Comparison of ENCODE assay signal across 9 mouse cellular contexts in the genomic region with DNA sequence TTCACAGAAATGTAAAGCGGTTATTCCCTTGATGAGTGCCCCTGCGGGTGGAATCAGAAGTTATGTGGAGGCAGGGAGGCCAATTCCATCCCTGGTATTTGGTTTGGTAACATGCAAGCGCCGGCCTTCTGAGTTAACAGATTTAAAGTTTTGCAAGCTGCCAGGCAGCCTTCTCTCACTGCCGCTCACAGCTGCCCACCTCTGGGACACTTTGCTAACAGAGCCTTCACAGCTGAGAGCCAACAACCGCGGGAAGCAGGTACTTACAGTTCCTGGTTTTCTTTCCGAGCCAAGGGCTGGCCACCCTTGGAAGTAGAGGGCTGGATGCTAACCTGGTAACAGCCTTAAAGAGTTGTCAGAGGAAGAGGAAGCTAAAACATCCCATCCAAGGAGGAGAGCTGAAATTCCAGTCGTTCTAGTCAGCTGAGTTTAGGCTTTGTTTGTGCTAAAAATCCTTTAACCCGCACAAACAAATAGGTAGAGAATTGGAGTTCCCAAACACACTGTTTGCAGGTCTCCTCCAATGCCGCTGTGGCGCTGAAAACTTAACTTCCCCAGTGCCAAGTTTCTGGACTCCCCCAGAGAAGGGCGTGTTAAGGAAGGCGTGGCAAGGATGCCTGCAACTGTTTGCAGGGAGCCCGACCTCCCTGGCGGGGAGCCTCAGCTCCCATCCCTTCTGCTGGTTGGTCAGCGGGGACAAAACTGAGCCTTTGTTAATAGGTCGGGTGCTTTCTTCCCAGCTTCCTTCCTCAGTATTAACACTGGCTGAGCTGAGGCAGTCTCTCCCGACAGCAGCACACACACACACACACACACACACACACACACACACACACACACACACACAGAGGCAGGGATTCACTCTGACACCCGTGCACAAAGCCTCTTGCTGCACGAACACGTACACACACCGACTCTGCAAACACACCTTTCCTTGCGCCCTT. TPM values are rescaled to one million over a fixed set of nuclear protein-coding genes. Genes with fewer than 3 reads are reported as not detected.
DNase-seq lines count a peak whose midpoint lies in the region; ATAC-seq and TF ChIP-seq lines count a peak whose summit lies in the region.
"Had no signal": no experiment of that assay in that cellular context is flagged by ENCODE, and none has a peak within 500 bp of the region (broad histone marks: within the 10 kb centered on the region; RNA-seq: fewer than 3 reads in every experiment).

TSS of gene Frem1 (minus strand) at position 706 of the 944 bp plus-strand sequence.

- H3K27ac ChIP-seq in hindbrain, embryonic 16.5 days (ENCODE audit: low read depth, low read length): no peak within 1 kb of the TSS
- peak within 1 kb of the TSS; percentile 77 for H3K27ac ChIP-seq in limb, embryonic 15.5 days
- H3K27ac ChIP-seq in midbrain, postnatal 0 days (ENCODE audit: low read depth, low read length): no peak within 1 kb of the TSS

- H3K9me3 ChIP-seq in hindbrain, embryonic 16.5 days (ENCODE audit: control insufficient read depth, low read length): no peaks in the 10 kb centered on the region
- H3K9me3 ChIP-seq in limb, embryonic 15.5 days: no peaks in the 10 kb centered on the region
- no peaks in the 10 kb centered on the region for H3K9me3 ChIP-seq in midbrain, postnatal 0 days (ENCODE audit: low read length)

- H3K27me3 ChIP-seq in hindbrain, embryonic 16.5 days (replicated peaks; ENCODE audit: control insufficient read depth, insufficient read depth, low read length): no peaks in the 10 kb centered on the region; the same call in 1 of the 2 replicates
- H3K27me3 ChIP-seq in limb, embryonic 15.5 days: no peaks in the 10 kb centered on the region
- H3K27me3 ChIP-seq in midbrain, postnatal 0 days (ENCODE audit: insufficient read depth, low read length): peaks cover 10% of the 10 kb centered on the region; the same call in 1 of the 2 replicates

- peak within 1 kb of the TSS; percentile 31 for H3K4me3 ChIP-seq in hindbrain, embryonic 16.5 days (ENCODE audit: low read length)
- H3K4me3 ChIP-seq in limb, embryonic 15.5 days: peak within 1 kb of the TSS; percentile 39
- H3K4me3 ChIP-seq in midbrain, postnatal 0 days (ENCODE audit: low read depth, low read length): peak within 1 kb of the TSS; percentile 27

- peak within 1 kb of the TSS; percentile 59 for H3K4me2 ChIP-seq in hindbrain, embryonic 16.5 days (ENCODE audit: low read length)
- H3K4me2 ChIP-seq in limb, embryonic 15.5 days: peak within 1 kb of the TSS; percentile 50
- H3K4me2 ChIP-seq in midbrain, postnatal 0 days (ENCODE audit: low read depth, low read length, poor library complexity, severe bottlenecking): peak within 1 kb of the TSS; percentile 43

- peak within 1 kb of the TSS; percentile 33; the same call in 1 of the 2 replicates for H3K9ac ChIP-seq in hindbrain, embryonic 16.5 days (ENCODE audit: low read depth, low read length)
- H3K9ac ChIP-seq in limb, embryonic 15.5 days: no peak within 1 kb of the TSS
- peak within 1 kb of the TSS; percentile 2; the same call in 1 of the 2 replicates for H3K9ac ChIP-seq in midbrain, postnatal 0 days (replicated peaks; ENCODE audit: low read length, poor library complexity, severe bottlenecking)

- H3K36me3 ChIP-seq in hindbrain, embryonic 16.5 days (ENCODE audit: control insufficient read depth, insufficient read depth, low read length): no peaks in the 10 kb centered on the region
- H3K36me3 ChIP-seq in limb, embryonic 15.5 days: no peaks in the 10 kb centered on the region
- no peaks in the 10 kb centered on the region for H3K36me3 ChIP-seq in midbrain, postnatal 0 days (ENCODE audit: insufficient read depth, low read length)
- H3K36me3 ChIP-seq: G1E had no signal

- DNase-seq in right cerebral cortex, postnatal 4 days: peak; percentile 17
- DNase-seq in right cerebral cortex, postnatal 36 days (ENCODE audit: low spot score in 2 of 2): no peak
- peak; percentile 53 for DNase-seq in gastrocnemius, postnatal 25 days
- DNase-seq in midbrain, postnatal 0 days (ENCODE audit: low spot score): peak; percentile 59
- no peak for DNase-seq in urinary bladder, postnatal 25 days (ENCODE audit: low spot score)
- no peak for DNase-seq in natural killer cell, adult 2 months (ENCODE audit: low spot score in 2 of 2)

- ATAC-seq in hindbrain, embryonic 16.5 days: peak; percentile 84
- ATAC-seq in limb, embryonic 15.5 days (ENCODE audit: insufficient number of reproducible peaks, low FRiP score, low TSS enrichment, low read depth): peak; percentile 67; the same call in 1 of the 2 replicates
- ATAC-seq in midbrain, postnatal 0 days (ENCODE audit: low FRiP score): peak; percentile 66

- peaks cover 14% of the 10 kb centered on the region for H3K4me1 ChIP-seq in hindbrain, embryonic 16.5 days (ENCODE audit: control insufficient read depth, insufficient read depth, low read depth, low read length)
- peaks cover 33% of the 10 kb centered on the region for H3K4me1 ChIP-seq in limb, embryonic 15.5 days
- no peaks in the 10 kb centered on the region; the same call in 1 of the 2 replicates for H3K4me1 ChIP-seq in midbrain, postnatal 0 days (ENCODE audit: insufficient read depth, low read length)

- WGBS in hindbrain, embryonic 16.5 days: 3% methylated on average over 24 of the region's 24 CpGs
- WGBS in limb, embryonic 15.5 days: 2% methylated on average over 24 of the region's 24 CpGs
- WGBS in midbrain, postnatal 0 days: 5% methylated on average over 24 of the region's 24 CpGs

- TF ChIP-seq CTCF in midbrain, postnatal 0 days (IDR thresholded peaks at IDR 0.05): no peak

RNA-seq across cellular contexts. Expression of gene Frem1, which starts in this region (rescaled TPM):
- total RNA-seq in gastrocnemius, postnatal 25 days (2021): 1 to 10 TPM in 1 of 2 experiments, under 1 TPM in 1; 0.64 to 1.7 TPM
- polyA plus RNA-seq in hindbrain, embryonic 16.5 days (2015; fragmentation: Nextera tagmentation; extraction: Ambion mirVana): 2.2 TPM in 2 replicates
- 8.5 and 10.0 TPM in 2 replicates for polyA plus RNA-seq in limb, embryonic 15.5 days (2015; fragmentation: Nextera tagmentation; extraction: Ambion mirVana)
- total RNA-seq in midbrain, postnatal 0 days (2014; rRNA removed): 4.0 and 5.1 TPM in 2 replicates
- 1.0 and 1.1 TPM in 2 replicates for polyA plus RNA-seq in midbrain, postnatal 0 days (2015; fragmentation: Nextera tagmentation; extraction: Ambion mirVana)

Comparison
In these comparisons a context has a peak if more than half of its experiments do, and no peak if none do; other contexts are left out.
1. DNase-seq: peak in right cerebral cortex, postnatal 4 days (single experiment), gastrocnemius, postnatal 25 days (single experiment) and midbrain, postnatal 0 days (single experiment); none in right cerebral cortex, postnatal 36 days (0 of 2), urinary bladder, postnatal 25 days (single experiment) and natural killer cell, adult 2 months (0 of 2).
2. Peak in every context shown above with its lines, with median percentiles within 50 percentile points of each other: ATAC-seq, H3K4me2 ChIP-seq and H3K4me3 ChIP-seq.